Mouse (Mus musculus) spleen, postnatal 36 days (tissue): ENCODE results near the gene Recql.
A peak's percentile ranks its signal among the peaks of the same experiment; 100 is the strongest.
"Not testable (repeated sequence)": the region's sequence is repeated elsewhere in the genome, so short reads cannot be mapped to it uniquely, and the experiment has no call there.

Experiments
- DNase-seq, 2 experiments: peaks; one replicate each; pipeline ENCODE4 v3.0.0; 2022; ENCODE audit warnings: low spot score in 2 of 2, mixed read lengths in 1 of 2

Gene Recql

DNA sequence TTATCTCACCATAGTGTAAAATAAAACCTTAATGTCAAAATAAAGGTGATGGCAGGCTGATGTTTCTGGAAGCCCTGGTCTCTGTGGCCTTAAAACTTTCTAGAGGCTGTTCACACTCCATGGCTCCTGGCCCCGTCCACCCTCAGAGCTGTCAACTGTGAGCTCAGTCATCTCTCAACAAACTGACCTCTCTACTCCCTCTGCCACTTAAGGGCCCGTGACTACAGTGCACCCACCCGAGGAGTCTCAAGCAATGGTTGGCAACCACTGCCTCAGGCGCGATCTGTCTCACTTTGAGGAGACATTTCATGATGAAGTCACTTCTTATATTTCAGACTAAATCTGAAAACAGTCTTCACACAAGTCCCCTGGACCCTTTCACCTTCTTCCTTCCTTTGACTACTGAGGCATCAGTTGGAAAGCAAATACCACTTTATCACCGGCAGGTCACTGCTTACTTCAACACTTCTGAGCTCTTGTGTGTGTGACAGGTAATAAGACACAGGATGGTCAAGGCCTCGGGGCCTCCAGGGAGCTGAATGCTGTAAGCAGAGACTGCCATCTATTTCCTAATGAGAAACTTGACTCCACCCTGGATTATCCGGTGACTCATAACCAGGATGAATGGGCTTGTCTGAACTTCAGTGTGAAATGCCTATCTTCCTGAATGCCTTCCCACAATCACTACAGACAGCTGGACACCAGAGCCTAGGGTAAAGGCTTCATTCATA is 21.0 kb downstream of the Recql start:
- no peak for DNase-seq

DNA sequence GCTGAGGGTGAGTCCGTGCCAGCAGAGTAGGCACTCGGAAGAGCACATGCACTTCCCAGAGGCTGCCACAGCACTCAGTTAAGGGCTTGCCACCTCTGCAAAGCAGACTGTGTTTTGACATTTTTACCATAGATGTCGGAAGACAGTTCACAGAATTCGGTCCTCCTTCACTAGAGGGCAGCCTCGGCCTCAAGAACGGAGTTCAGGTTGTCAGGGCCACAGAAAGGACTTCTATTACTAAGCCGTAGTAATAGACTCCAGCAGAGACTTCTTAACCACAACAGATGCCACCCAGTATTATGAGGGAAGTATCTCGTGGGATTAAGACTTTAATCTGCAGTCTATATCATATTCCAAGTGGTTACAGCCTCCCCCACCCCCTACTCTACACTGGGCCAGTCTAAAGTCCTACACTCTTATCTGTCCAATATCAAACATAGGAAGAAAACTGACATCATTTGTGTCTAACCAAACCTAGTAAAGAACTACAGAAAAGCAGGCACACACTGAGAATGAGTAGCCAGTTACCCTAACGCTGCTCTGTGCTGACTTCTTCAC is 23.8 kb downstream of the Recql start:
- DNase-seq = no peak

DNA sequence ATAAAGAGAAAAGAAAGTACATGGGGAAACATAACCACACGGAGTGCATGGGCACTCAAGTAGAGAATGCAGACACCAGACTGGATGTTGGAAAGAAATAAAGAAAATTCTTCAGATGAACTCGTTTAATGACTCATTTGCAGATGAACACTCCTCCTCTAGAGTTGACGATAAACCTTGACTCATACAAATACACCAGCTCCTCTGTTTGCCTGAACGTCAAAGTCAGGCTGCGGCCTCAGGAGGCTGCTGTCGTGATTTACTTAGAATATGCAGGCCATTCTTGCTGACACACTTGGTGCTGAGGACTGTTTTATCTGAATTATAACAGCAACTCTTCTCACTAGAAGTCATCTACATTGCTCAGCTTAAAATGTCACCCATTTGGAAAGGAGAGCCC is 24.9 kb downstream of the Recql start:
- no peak for DNase-seq

DNA sequence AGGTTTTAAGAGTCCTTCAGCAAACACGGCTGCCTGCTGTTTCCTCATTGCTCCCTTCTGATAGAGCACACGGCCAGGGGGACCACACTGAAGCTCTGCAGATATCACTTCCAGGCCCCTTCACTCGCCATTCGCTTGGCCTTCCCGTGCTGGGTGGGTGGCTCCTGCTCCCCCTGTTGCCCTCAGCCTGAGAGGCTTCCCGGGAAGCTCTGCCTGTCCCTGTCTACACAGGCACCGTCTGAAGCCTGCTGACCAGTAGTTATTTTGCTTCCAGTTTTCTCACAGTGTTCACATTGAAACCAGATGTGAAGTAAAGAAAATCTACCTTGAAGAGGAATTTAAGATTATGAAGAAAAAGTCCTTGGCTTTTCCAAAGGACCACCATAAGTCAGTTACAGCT is 29.8 kb downstream of the Recql start:
- no peak for DNase-seq

DNA sequence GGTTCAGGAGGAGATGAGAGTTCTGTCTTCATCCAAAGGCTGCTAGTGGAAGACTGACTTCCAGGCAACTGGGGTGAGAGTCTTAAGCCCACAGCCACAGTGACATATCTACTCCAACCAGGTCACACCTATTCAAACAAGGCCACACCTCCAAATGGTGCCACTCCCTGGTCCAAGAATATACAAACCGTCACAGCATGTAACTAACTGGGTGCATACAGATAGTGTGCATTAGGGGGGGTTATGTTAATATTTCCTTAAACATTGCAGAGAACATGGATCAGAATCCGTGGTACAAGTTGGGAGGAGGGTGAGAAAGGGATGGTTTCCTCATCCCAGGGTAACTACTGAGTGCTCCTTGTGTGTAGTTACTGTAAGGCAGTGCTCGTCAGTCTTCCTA is 34.8 kb downstream of the Recql start:
- not testable (repeated sequence) for DNase-seq

DNA sequence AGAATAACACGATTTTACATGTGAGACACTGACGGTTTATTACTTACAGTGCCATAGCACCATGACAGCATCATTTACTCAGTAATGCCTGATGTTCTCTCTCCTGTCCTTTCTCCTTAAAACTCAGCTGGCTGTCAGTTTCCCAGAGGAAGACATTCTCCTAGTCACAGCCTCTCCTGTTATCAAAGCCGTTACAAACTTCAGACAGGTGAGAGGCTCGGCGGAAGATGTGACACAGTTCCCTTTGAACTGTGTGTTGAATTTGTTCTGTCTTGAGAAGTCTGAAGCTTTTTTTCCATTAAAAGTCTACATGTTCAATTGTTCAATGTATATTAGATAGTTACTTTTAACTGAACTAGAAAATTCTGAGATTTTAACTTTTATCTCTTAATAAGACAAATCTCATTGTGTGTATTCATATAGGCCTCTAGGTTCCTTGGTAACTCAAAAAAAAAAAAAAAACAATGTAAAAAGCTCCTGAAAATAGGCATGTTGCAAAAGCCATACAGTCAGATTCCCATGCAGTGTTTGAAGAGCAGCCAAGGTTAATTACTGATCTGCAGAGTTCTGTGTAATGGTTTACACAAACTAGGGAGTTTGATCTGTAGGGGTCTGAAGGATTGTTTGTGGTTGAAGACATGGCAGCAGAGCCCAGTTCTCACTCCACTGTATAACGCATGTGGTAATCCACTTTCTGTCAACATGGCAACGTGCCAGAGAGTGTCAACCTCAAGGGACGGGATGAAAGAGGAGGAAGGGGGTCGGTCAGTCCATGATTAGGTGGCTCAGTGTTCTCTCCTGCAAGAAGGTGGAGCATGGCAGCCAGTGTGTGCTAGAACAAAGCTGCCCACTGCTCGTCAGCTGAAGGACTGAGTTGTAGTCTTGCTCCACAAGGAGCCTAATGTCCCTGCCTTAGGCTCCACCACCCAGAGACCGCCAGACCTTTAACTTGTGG is 39.2 kb downstream of the Recql start:
- DNase-seq = no peak

DNA sequence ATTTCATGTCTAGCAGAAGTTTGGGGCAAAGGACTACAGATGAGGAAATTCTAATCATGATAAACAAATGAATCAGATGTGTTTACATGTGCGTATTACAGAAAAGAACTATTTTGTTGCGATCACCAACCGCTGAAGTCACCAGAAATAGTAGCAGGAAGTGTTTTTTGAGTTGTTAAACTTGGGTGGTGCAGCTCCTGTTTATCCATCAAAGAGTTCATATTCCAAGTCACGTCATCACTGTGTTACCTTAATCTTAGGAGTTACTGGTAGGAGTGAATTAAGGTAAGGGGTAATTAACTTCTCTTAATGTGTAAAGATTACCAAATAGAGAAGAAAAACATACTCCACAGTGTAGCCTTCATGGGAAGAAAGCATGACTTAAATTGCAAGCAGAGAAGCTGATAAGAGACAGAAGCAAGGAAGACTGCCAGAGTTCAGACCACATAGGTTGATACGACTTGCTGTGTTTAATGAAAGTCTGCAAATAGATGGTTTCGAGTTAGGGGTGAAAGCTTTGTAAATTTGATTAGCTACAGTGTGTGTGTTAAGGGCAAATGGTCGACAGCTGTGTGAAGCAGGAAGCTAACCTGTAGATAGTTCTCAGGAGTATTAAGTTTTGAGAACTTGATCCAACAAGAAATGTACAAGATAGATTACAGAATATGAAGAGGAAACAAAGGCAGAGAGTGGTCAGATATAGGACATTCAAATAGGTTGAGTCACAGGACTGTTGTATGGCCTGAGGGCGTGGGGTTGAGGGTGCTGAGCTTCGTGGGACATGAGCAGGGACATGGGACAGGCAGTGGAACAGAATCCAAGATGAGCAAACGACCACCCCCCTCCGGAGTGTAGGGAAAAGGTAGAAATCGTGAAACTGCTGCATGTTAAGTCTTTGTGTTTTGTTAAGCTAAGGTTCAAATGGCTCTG is 40.4 kb downstream of the Recql start:
- no peak for DNase-seq

DNA sequence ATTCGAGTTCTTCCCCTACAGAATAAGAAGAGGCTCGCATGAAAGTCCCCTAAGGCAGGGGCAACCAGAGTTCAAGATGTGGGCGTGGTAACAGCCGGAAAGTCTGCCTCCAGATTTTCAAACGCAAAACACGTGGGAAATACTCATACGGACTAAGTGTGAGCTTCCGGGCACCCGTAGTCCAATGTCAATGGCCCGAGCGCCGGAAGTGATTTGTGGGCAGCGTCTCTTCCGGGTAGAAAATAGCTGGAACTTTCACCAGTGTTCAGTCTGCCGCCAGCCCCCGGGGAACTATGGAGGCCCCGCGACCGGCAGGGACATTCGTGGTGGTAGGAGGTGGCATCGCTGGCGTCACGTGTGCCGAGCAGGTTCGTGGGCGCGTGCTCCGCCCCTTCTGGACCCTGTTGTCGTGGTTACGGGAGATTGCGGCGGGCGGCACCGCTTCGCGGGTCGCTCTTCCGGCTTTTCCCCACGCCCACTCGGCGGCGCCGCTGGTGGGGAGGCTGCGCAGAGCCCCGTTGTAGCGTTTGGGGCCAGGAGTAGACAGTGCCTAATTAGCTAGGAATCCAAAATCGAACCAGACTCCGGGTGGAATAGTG is 41.3 kb downstream of the Recql start, which contains the start of gene Pyroxd1:
Pyroxd1 (plus strand) TSS at position 215 of the 599 bp plus-strand sequence.
- peak; percentile 79 to 82 for DNase-seq

DNA sequence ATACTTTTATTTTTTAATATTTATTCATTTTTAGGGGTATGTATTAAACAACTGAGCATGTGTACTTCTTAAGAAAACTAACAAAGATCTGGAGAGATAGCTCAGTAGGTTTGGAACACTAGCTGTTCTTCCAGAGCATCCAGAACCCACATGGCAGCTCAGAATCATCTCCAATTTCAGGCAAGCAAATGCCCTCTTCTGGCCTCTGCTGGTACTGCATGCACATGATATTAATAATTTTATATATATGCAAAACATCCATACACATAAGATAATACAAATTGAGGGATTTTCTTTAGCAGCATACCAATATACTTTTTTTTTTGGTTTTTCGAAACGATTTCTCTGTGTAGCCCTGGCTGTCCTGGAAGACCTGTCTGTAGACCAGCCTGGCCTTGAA is 43.3 kb downstream of the Recql start:
- peak in 1 of 2 experiments; percentile 15 for DNase-seq

DNA sequence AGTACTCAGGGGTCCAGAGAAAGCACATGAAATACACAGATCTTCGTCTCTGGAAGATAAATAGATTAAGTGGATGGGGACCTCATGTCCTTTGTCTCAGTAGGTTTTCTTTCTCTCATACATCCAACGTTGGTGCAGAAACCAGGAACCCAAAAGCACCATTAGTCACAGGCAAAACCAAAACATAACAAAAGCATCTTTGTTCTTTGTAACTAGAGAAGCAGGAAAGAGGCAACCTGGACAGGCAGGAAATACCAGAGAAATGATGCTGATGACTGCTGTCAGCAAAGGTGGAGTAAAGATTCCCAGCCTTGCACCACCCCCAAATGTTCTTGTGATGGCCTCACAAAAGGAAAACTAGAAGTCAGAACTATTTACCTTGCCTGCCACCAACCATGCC is 47.3 kb downstream of the Recql start:
- DNase-seq = no peak

DNA sequence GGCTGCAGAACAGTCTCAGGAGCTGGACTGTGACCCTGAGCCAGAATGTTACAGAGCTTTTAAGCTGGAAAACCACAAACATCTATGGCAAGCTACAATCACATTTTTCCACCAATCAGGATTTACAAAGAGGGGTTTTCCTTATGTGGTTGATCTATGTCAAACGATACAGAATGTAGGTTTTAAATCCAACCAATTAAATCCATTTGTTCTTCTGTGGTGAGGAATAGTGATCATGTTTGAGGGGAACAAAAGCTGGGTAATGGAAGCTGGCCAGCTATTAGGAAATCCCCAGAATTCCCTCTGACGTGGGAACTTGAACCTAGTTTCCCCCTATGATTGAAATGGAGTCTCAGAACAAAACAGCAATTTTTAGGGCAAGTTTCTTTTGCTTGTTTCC is 47.9 kb downstream of the Recql start:
- no peak for DNase-seq

DNA sequence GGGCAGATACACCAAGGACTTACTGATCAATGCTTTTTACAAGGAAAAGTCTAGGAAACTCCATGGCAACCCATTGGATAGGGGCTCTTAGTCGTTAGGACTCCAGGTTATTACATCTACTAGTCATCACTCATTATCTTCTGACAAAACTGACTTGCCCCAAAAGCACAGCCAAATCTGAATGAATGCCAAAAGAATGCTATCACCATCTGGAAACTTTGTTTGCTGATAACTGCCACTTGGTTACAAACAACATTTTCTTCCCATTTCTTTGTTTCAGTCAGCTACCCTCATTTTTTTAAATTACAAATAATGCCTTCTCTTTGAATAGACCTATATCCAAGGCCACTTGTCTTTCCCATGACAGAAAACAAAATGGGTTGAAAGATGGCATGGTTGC is 57.7 kb downstream of the Recql start:
- no peak for DNase-seq

DNA sequence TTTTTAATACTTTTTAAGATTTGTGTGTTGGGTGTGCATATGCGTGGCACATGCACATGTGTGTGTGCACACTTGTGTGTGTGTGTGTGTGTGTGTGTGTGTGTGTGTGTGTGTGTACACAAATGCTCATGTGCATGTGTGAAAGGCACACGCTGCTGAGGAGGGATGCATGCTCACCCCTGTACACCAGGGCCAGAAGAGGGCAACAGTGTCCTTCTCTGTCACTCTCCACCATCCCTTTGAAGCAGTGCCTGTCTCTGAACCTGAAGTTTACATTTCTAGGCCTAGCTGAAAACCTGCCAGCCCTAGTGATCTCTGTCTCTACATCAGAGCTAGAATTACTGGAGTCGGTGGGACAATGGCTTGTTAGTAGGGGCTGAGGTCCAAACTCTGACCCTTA is 60.3 kb downstream of the Recql start:
- DNase-seq = no peak

DNA sequence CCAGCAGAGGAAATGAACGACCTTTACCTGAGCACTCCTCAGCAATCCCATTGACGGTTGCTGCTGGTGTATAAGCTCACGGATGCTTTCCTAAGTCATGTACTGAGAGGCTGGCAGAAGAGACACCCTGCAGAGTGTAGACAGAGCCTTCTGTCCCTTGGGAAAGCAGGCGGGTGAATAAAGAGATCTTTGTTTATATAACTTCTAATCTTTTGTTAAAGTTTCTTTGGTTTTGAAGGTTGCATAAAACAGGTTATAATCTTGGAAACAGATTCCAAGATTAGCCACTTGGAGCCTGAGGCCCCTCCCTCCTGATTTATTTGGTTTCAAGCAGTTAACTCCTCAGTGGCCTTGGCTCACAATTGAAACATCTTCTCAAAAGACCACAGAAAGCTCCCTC is 64.0 kb downstream of the Recql start, which contains the start of gene Slco1a5:
Slco1a5 (minus strand) TSS at position 101 of the 400 bp plus-strand sequence.
- no peak for DNase-seq

DNA sequence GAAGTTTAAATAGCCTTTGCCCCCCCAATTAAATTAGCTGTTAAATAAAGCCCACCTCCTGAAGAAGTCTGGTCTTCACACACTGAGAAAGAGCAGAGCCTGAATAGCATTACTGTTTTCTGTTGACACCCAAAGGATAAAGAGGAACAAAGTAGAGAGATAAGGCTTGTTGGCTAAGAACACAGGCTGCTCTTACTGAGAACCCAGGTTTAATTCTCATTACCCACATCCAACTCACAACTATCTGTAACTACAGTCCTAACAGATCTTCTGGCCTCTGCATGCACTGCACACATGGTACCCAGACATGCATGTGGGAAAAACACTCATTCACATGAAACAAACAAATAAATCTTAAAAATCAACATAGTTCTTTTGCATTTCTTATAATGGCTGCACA is 69.8 kb downstream of the Recql start:
- no peak for DNase-seq

DNA sequence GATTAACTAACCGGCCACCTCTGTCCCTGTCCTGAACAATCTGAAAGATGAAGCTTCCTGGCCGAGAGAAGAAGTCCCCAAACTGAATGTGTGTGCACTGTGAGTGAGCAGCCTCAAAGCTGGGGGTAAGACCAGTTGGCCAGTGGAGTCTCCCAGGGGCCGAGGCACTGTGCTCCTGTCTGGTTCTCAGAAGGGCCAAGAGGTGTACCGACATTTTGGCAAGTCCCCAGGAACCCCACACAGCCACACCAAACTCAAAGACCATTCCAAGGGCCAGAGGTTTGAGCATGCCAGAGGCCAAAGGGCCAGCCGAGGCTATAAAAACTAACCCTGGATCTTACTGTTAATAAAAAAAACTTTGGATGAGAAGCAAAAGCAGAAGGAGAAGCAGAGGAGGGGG is 72.6 kb downstream of the Recql start:
- DNase-seq = no peak

DNA sequence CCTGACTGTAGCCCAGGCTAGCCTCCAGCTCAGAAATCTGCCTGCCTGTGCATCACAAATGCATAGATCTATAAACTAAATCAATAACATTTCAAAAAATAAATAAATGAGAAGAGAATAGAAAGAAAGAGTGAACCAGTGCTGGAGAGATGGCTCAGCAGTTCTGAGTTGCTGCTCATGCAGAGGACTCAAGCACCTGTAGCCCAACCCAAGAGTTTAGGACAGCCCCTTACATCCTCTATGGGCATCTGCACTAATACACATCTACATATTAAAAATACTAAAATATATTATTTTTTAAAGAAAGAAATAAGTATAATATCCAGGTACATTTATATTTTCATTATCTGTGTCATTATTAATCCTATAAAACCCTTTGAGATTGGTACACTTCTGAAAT is 81.8 kb downstream of the Recql start:
- DNase-seq = no peak
